Mouse (Mus musculus) heart, embryonic 12.5 days (tissue): Measurements from ENCODE around the gene Tlr11. TPM values are rescaled to one million over a fixed set of nuclear protein-coding genes. Genes with fewer than 3 reads are reported as not detected.

Source experiments
- ATAC-seq: fragments of 200-750 bp; cut with Nextera tagmentation; 2 replicates; pipeline ENCODE4 v1.8.0; 2017; ENCODE audit warnings: moderate TSS enrichment, moderate library complexity; ENCODE audit not compliant: insufficient number of reproducible peaks, low FRiP score
- H3K27ac ChIP-seq: fragments of 300-500 bp; sonication (generic); 2 replicates; pipeline ENCODE4 v1.5.1; 2016; ENCODE audit warnings: mild to moderate bottlenecking, moderate library complexity; ENCODE audit not compliant: poor library complexity, severe bottlenecking
- H3K27me3 ChIP-seq: fragments of 300-500 bp; sonication (generic); replicated peaks from 2 replicates; pipeline ENCODE4 v1.6.1; 2016; ENCODE audit warnings: mild to moderate bottlenecking, moderate library complexity
- H3K36me3 ChIP-seq: fragments of 300-500 bp; sonication (generic); 2 replicates; pipeline ENCODE4 v1.6.1; 2016; ENCODE audit warnings: mild to moderate bottlenecking, moderate library complexity
- H3K4me1 ChIP-seq: fragments of 300-500 bp; sonication (generic); replicated peaks from 2 replicates; pipeline ENCODE4 v1.6.1; 2016; ENCODE audit warnings: mild to moderate bottlenecking
- H3K4me2 ChIP-seq: fragments of 300-500 bp; sonication (generic); 2 replicates; pipeline ENCODE4 v1.6.1; 2016; ENCODE audit warnings: mild to moderate bottlenecking, moderate library complexity
- H3K4me3 ChIP-seq: fragments of 300-500 bp; sonication (generic); 2 replicates; pipeline ENCODE4 v1.5.1; 2016; ENCODE audit warnings: mild to moderate bottlenecking
- H3K9ac ChIP-seq: fragments of 300-500 bp; sonication (generic); 2 replicates; pipeline ENCODE4 v1.6.1; 2016; ENCODE audit warnings: mild to moderate bottlenecking, moderate library complexity
- H3K9me3 ChIP-seq: fragments of 300-500 bp; sonication (generic); replicated peaks from 2 replicates; pipeline ENCODE4 v1.6.1; 2016; ENCODE audit warnings: mild to moderate bottlenecking, moderate library complexity
- WGBS: fragments of 180-500 bp; shearing (Covaris S2); methylation state at CpG from one replicate; pipeline ENCODE4 v1.1.7; 2016; 5-methylcytosine and 5-hydroxymethylcytosine counted together
- polyA plus RNA-seq: library from polyadenylated mRNA; unstranded; fragments of >200 nt; fragmentation: Nextera tagmentation; extraction: Ambion mirVana; gene quantifications from 2 replicates; pipeline ENCODE4 v1.2.1, GENCODE M21; 2016

Gene Tlr11
- polyA plus RNA-seq, result not detected in 2 replicates

GRCm38 (mm10) chr14:50357593-50357992 is at the start of gene Tlr11:
Tlr11 (plus strand) TSS chr14:50357914.
- Histone ChIP-seq H3K9me3 (no peaks in the 10 kb centered on the region), H3K4me2 (no peak within 1 kb of the TSS), H3K36me3 (no peaks in the 10 kb centered on the region), H3K27me3 (no peaks in the 10 kb centered on the region), H3K9ac (no peak within 1 kb of the TSS), H3K4me1 (no peaks in the 10 kb centered on the region), H3K27ac (no peak within 1 kb of the TSS), H3K4me3 (no peak within 1 kb of the TSS)
- 73% methylated on average over 2 of the region's 2 CpGs for WGBS
- no peak for ATAC-seq

DNA sequence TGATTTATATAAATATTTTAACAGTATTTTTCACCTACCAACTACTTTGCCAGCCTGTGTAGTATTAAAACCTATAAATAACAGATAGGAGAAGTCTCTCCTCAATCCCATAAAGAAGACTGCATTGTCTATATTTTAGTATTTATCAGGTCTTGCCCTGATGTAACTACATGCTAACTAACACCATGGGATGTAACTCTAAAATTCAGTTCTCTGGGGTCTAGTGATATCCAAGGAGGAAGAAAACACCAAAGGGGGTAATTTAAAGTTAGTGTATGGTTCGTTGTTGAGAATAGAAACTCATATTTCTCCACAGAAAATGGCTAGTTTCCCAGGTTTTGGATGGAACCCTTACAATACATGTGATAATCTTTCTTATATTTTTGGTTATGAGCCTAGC is 31.1 kb upstream of the Tlr11 start, which contains the start of gene Olfr734:
Gene Olfr734, minus strand, starts transcription at position 101 of the 400 bp plus-strand sequence.
- no peak within 1 kb of the TSS for H3K9ac ChIP-seq
- H3K4me3 ChIP-seq, result no peak within 1 kb of the TSS
- no peaks in the 10 kb centered on the region for H3K27me3 ChIP-seq
- no peaks in the 10 kb centered on the region for H3K36me3 ChIP-seq
- no peak within 1 kb of the TSS for H3K27ac ChIP-seq
- H3K4me1 ChIP-seq, result no peaks in the 10 kb centered on the region
- 61% methylated on average over 1 of the region's 1 CpGs for WGBS
- H3K9me3 ChIP-seq, result no peaks in the 10 kb centered on the region
- no peak for ATAC-seq
- H3K4me2 ChIP-seq, result no peak within 1 kb of the TSS

GRCm38 (mm10) chr14:50348796-50349195 is 8.9 kb upstream of the Tlr11 start, which contains the start of gene Olfr735:
Olfr735 (minus strand) TSS chr14:50348872.
- Histone ChIP-seq H3K9ac (no peak within 1 kb of the TSS), H3K4me1 (no peaks in the 10 kb centered on the region), H3K27ac (no peak within 1 kb of the TSS), H3K4me2 (no peak within 1 kb of the TSS), H3K27me3 (no peaks in the 10 kb centered on the region), H3K9me3 (no peaks in the 10 kb centered on the region), H3K36me3 (no peaks in the 10 kb centered on the region), H3K4me3 (no peak within 1 kb of the TSS)
- 74% methylated on average over 2 of the region's 2 CpGs for WGBS
- ATAC-seq, result no peak

DNA sequence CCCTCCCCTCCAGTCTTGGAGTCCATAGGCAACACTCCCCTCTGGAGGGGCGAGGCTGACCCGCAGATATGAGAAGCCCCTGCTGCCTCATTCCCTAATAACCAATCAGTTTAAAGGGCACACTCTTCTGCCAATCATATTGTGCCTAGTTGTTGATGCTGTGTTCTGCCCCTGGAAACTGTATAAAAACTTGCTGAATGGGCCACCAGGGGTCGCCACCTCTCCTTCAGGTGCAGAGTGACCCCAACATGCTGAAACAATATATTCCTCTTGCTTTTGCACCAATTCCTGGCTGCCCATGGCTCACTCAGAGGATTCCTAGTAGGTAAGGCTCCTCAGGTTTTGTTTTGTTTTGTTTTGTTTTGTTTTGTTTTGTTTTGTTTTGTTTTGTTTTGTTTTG is 5.3 kb upstream of the Tlr11 start:
- H3K4me3 ChIP-seq, result no peak overlapping the region
- H3K9me3 ChIP-seq, result no peaks in the 10 kb centered on the region
- H3K27ac ChIP-seq, result no peak overlapping the region
- no peaks in the 10 kb centered on the region for H3K27me3 ChIP-seq
- no peak overlapping the region for H3K9ac ChIP-seq
- no peaks in the 10 kb centered on the region for H3K4me1 ChIP-seq
- no peak overlapping the region for H3K4me2 ChIP-seq
- ATAC-seq, result no peak
- H3K36me3 ChIP-seq, result no peaks in the 10 kb centered on the region
- 42% methylated on average over 3 of the region's 3 CpGs for WGBS

DNA sequence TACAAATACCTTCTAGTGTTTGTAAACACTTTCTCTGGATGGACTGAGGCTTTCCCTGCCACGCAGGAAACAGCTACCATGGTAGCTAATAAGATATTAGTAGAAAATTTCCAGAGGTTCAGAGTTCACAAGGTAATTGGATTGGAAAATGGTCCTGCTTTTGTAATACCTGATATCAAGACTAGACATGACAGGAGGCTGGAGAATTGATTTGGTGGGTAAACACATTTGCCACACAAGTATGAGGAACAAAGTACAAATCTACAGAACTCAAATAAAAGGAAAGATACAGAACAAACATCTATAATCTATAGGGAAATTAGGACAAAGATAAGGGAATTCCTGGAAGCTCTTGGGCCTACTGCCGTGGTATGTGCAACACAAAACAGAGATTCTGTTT is 989 bp upstream of the Tlr11 start:
- Histone ChIP-seq H3K9ac (no peak overlapping the region), H3K36me3 (no peaks in the 10 kb centered on the region), H3K27ac (no peak overlapping the region), H3K4me3 (no peak overlapping the region), H3K9me3 (no peaks in the 10 kb centered on the region), H3K27me3 (no peaks in the 10 kb centered on the region), H3K4me1 (no peaks in the 10 kb centered on the region), H3K4me2 (no peak overlapping the region)
- 63% methylated on average over 2 of the region's 2 CpGs for WGBS
- no peak for ATAC-seq

GRCm38 (mm10) chr14:50360480-50360879 is 2.8 kb downstream of the Tlr11 start:
- Histone ChIP-seq H3K36me3 (no peaks in the 10 kb centered on the region), H3K4me2 (no peak overlapping the region), H3K9ac (no peak overlapping the region), H3K27me3 (no peaks in the 10 kb centered on the region), H3K9me3 (no peaks in the 10 kb centered on the region), H3K4me3 (no peak overlapping the region), H3K27ac (no peak overlapping the region), H3K4me1 (no peaks in the 10 kb centered on the region)
- 77% methylated on average over 3 of the region's 3 CpGs for WGBS
- no peak for ATAC-seq

- Histone ChIP-seq H3K4me3 (no peak overlapping the region), H3K27me3 (no peaks in the 10 kb centered on the region), H3K27ac (no peak overlapping the region), H3K36me3 (no peaks in the 10 kb centered on the region), H3K4me2 (no peak overlapping the region), H3K9ac (no peak overlapping the region), H3K4me1 (no peaks in the 10 kb centered on the region), H3K9me3 (no peaks in the 10 kb centered on the region)
- 71% methylated on average over 2 of the region's 2 CpGs for WGBS
- no peak for ATAC-seq
These were observed 5.8 kb downstream of the Tlr11 start for GRCm38 (mm10) chr14:50363561-50363960.

DNA sequence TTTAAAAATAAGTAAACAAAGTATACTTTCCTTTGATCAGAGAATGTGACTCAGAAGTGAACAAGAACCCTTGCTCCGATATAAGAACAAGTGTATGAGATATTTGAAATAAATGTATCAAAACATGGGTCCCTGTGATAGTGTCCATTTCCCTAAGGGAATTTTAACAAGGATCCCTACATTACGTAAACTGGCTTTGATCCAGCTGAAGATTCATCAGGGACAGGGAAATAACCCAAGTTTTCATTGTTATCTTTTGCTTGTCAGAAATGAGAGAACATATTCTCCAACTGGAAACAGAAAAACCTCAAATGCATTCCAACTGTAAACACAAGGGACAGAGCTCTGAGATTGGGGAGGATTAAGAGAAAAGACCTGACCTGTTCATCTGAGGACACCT is 23.1 kb downstream of the Tlr11 start, which contains the start of gene Olfr736:
Gene Olfr736, plus strand, starts transcription at position 301 of the 400 bp plus-strand sequence.
- Histone ChIP-seq H3K27me3 (no peaks in the 10 kb centered on the region), H3K4me2 (no peak within 1 kb of the TSS), H3K4me1 (no peaks in the 10 kb centered on the region), H3K27ac (no peak within 1 kb of the TSS), H3K36me3 (no peaks in the 10 kb centered on the region), H3K9ac (no peak within 1 kb of the TSS), H3K9me3 (peaks cover 1% of the 10 kb centered on the region; the same call in 1 of the 2 replicates), H3K4me3 (no peak within 1 kb of the TSS)
- ATAC-seq, result no peak
- WGBS, result 83% methylated on average over 2 of the region's 2 CpGs

GRCm38 (mm10) chr14:50407268-50407667 is 49.6 kb downstream of the Tlr11 start, which contains the start of gene Olfr738:
Olfr738 (plus strand) TSS chr14:50407568.
- H3K4me2 ChIP-seq, result no peak within 1 kb of the TSS

More at GRCm38 (mm10) chr14:50407268-50407667, 49.6 kb downstream of the Tlr11 start, which contains the start of gene Olfr738:
- WGBS, result 67% methylated on average over 1 of the region's 1 CpGs
- ATAC-seq, result no peak
- H3K9ac ChIP-seq, result no peak within 1 kb of the TSS
- H3K36me3 ChIP-seq, result no peaks in the 10 kb centered on the region
- no peak within 1 kb of the TSS for H3K4me3 ChIP-seq
- H3K27ac ChIP-seq, result no peak within 1 kb of the TSS
- H3K27me3 ChIP-seq, result no peaks in the 10 kb centered on the region
- no peaks in the 10 kb centered on the region for H3K9me3 ChIP-seq
- H3K4me1 ChIP-seq, result no peaks in the 10 kb centered on the region

Other genes with a start within 250 kb of the Tlr11 start
- gene Olfr727, start 234.7 kb upstream of the Tlr11 start, polyA plus RNA-seq, result not detected in 2 replicates
- not detected in 2 replicates for gene Olfr728, start 215.2 kb upstream of the Tlr11 start, polyA plus RNA-seq
- gene Olfr729, start 205.0 kb upstream of the Tlr11 start, polyA plus RNA-seq, result not detected in 2 replicates
- gene Olfr730, start 169.7 kb upstream of the Tlr11 start, polyA plus RNA-seq, result not detected in 2 replicates
- gene Olfr731, start 116.0 kb upstream of the Tlr11 start, polyA plus RNA-seq, result not detected in 2 replicates
- gene Olfr732, start 73.7 kb upstream of the Tlr11 start, polyA plus RNA-seq, result not detected in 2 replicates
- gene Olfr733, start 56.4 kb upstream of the Tlr11 start, polyA plus RNA-seq, result not detected in 2 replicates
- gene Olfr734, start 31.2 kb upstream of the Tlr11 start, polyA plus RNA-seq, result not detected in 2 replicates
- not detected in 2 replicates for gene Olfr735, start 9.0 kb upstream of the Tlr11 start, polyA plus RNA-seq
- not detected in 2 replicates for gene Olfr736, start 23.2 kb downstream of the Tlr11 start, polyA plus RNA-seq
- gene Olfr738, start 49.7 kb downstream of the Tlr11 start, polyA plus RNA-seq, result not detected in 2 replicates
- not detected in 2 replicates for gene Olfr739, start 60.7 kb downstream of the Tlr11 start, polyA plus RNA-seq
- gene Olfr740, start 87.6 kb downstream of the Tlr11 start, polyA plus RNA-seq, result not detected in 2 replicates
- gene Olfr741, start 114.8 kb downstream of the Tlr11 start, polyA plus RNA-seq, result not detected in 2 replicates
- not detected in 2 replicates for gene Olfr742, start 145.7 kb downstream of the Tlr11 start, polyA plus RNA-seq
- not detected in 2 replicates for gene Olfr743, start 163.9 kb downstream of the Tlr11 start, polyA plus RNA-seq